Mouse (Mus musculus): ENCODE measurements around the gene Susd6. TPM values are rescaled to one million over a fixed set of nuclear protein-coding genes. Genes with fewer than 3 reads are reported as not detected.

Gene Susd6
- 16.3 and 16.7 TPM in 2 replicates for total RNA-seq (2015; ENCODE audit: low replicate concordance)
- 32.7 and 36.2 TPM in 2 replicates for total RNA-seq (2017; ENCODE audit: low replicate concordance)

GRCm38 (mm10) chr12:80789849-80790694 is at the start of gene Susd6:
Susd6 (plus strand) TSS chr12:80790510.
- ATAC-seq (replicated peaks; ENCODE audit: low FRiP score, poor library complexity, severe bottlenecking), result peak; percentile 94

DNA sequence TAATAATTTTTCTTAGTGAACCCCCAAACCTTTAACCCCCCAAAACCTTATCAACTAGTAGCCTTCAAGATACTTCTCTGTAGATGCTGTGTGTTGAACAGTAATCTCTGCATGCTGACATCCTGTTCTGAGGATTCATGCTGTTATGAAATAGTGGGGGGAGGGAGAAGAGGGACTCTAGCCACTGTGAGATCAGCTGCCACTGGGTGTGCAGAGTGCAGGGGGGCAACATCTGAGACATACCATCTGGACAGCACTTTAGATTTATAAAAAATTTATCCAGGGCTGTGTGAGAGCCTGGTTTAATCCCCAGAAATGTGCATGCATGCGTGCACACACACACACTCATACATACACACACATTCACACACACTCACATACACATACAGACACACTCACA is 45.7 kb upstream of the Susd6 start:
- no peak for ATAC-seq (replicated peaks; ENCODE audit: low FRiP score, poor library complexity, severe bottlenecking)

DNA sequence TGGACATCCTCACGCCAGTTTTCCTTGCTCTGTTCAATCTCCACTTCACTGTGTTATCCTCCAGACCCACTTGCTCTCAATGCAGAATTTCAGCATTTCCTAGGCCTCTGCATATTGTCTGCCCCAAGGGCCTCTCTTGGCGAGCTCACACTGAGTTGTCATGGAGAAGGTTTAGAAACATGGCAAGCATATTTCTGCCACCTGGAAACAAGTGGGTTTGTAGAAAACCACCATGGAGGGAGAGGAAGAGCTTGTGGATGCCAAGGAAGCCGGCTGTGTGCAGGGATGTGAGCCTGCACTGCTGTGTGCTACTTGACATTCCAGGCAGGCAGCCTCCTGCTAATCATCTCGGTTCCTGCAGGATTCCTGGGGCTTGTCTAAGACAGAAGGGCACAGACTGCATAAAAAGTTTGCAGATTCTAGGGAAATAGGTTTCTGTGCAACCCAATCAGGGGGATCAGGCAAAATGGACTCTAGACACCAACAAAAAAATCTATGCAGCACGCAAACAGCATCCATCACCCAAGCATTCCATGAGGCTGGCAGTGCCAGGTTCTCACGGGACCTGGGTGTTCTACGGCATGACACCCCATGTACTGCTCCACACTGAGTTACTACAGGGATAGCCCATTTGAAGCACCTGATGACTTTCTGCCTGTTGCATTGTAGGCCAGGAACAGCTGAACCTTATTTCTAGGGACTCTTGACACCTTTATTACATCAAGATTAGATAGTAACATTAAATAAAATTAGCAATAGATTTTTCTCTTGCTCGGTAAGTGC is 44.1 kb upstream of the Susd6 start:
- no peak for ATAC-seq (replicated peaks; ENCODE audit: low FRiP score, poor library complexity, severe bottlenecking)

GRCm38 (mm10) chr12:80751556-80751955 is 38.8 kb upstream of the Susd6 start:
- no peak for ATAC-seq (replicated peaks; ENCODE audit: low FRiP score, poor library complexity, severe bottlenecking)

GRCm38 (mm10) chr12:80757751-80758558 is 32.4 kb upstream of the Susd6 start:
- no peak for ATAC-seq (replicated peaks; ENCODE audit: low FRiP score, poor library complexity, severe bottlenecking)

- ATAC-seq (replicated peaks; ENCODE audit: low FRiP score, poor library complexity, severe bottlenecking), result no peak
These were observed 31.5 kb upstream of the Susd6 start for GRCm38 (mm10) chr12:80758559-80759386.

DNA sequence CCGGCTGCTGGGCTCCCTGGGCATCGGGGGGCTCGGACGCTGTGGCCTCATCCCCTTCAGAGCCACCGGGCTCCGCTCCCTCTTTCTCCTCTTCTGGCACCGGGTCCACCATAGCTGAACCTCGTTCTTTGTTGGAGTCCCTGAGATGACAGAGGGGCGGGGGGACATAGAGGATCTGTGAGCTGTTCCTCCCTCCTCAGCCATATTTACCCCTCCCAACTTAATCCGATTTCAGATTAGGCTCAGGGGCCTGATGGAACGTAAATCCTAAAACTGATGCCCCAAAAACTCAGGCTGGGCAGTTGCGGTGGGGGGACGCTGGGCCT is 31.0 kb upstream of the Susd6 start:
- no peak for ATAC-seq (replicated peaks; ENCODE audit: low FRiP score, poor library complexity, severe bottlenecking)

DNA sequence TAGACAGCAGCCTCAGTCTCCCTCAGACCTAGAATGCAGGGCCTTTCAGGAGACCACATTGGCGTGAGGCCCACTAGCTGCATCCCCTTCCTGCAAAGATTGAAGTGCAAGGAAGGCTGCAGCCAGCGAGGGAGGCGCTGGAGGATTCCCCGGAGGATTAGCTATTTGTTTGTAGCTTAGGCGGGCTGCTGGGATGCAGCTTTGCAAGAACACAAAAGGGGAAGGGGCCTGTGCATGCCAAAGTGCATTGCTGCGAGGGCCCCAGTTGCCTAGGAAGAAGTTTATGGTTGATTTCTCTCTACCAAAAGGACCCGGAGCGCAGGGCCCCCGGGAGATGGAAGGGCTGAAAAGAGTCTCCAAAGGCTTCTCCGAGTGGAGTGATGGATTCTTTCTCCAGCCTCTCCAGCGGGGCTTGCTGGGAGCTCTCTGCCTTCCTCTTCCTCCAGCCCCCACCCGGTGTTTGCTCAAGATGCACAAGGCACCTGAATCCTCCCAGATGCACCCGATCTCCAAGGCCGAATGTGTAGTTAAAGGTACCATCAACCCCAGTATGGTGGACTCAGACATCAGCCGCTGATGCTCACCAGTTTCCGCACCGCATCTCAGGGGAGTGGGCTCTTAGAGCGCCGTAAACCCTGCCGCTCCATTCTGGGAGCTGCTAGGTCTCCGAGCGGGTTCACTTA is 30.5 kb upstream of the Susd6 start:
- no peak for ATAC-seq (replicated peaks; ENCODE audit: low FRiP score, poor library complexity, severe bottlenecking)

GRCm38 (mm10) chr12:80760396-80760801 is 29.9 kb upstream of the Susd6 start, which contains the start of gene Ccdc177:
Ccdc177 (minus strand) TSS chr12:80760687.
- ATAC-seq (replicated peaks; ENCODE audit: low FRiP score, poor library complexity, severe bottlenecking), result peak; percentile 86

- ATAC-seq (replicated peaks; ENCODE audit: low FRiP score, poor library complexity, severe bottlenecking), result no peak
These were observed 27.3 kb upstream of the Susd6 start for GRCm38 (mm10) chr12:80762982-80763381.

GRCm38 (mm10) chr12:80764116-80764515 is 26.2 kb upstream of the Susd6 start:
- no peak for ATAC-seq (replicated peaks; ENCODE audit: low FRiP score, poor library complexity, severe bottlenecking)

DNA sequence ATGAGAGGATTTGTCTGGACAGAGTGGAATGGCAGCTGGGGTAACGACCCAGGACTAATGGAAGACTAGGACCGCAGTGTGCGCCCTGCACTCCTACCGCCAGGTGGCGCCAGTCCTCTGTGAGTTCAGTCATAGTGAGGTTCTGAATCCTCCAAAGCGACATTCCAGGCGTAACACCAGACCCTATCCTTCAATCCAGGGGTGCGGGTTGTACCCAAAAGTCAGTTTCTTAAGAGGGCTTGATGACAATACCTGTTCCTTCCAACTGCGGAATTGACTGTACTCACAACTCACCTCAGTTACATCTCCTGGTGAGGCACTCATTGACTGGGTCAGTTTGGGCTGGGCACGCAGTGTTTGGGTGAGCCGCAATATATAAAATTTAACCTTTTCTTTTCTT is 20.6 kb upstream of the Susd6 start:
- peak; percentile 92 for ATAC-seq (replicated peaks; ENCODE audit: low FRiP score, poor library complexity, severe bottlenecking)

GRCm38 (mm10) chr12:80774786-80775185 is 15.5 kb upstream of the Susd6 start:
- ATAC-seq (replicated peaks; ENCODE audit: low FRiP score, poor library complexity, severe bottlenecking), result no peak

DNA sequence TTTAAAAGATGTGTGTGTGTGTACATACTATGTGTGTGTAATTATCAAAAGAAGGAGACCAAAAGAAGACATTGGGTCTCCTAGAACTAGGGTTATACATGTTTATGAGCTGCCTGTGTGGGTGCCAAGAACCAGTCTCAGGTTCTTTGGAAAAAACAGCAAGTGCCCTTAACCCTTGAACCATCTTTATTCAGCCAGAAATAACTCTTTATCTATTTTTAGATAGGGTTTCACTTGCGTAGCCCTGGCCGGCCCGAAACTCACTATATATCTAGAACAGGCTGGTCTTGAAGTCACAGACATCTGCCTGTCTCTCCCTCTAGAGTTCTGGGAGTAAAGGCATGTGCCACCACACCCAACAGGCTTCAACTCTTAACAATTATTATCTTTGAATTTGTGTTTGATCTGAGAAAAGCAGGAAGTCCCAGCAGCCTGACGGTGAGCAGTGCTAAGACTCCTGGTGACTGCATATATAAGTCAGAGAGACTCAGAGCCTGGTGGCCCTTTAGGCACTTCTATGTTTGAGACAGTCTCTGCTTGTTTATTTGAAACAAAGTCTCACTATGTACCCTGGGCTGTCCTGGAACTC is 14.2 kb upstream of the Susd6 start:
- peak; percentile 28 for ATAC-seq (replicated peaks; ENCODE audit: low FRiP score, poor library complexity, severe bottlenecking)

DNA sequence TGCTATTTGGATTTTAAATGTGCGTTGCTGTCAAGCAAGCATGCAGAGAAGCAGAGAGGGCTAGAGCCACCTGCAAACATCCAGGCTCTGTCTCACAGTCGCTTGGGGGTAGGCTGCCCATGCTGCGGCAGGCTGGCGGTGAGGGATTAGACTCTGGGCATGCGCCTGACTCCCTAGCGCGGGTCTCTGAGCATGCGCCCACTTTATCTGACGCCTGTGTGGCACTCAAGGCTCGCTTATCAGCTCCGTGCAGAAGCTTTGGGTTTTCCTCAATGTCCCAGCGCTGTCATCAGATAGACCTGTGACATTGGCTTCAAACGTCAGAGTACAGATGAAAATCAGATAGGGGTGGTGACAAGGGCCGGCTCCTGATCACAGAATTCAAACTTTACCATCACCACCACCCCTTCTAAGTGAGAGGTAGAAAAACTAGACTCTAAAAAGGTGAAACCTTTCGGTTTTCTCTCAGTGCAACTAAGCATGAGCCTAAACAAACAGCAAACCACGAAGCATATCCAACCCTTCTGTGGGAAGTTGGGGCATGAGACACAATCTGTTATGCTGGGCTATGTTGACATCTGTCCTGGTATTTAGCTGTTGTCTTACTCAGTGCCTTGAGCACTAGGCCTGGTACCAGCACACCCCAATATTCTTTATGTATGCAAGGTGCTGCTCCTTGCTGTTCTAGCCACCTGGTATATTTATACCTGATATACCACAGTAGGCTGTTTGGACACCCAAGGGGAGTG is 11.9 kb upstream of the Susd6 start:
- ATAC-seq (replicated peaks; ENCODE audit: low FRiP score, poor library complexity, severe bottlenecking), result peak; percentile 94

DNA sequence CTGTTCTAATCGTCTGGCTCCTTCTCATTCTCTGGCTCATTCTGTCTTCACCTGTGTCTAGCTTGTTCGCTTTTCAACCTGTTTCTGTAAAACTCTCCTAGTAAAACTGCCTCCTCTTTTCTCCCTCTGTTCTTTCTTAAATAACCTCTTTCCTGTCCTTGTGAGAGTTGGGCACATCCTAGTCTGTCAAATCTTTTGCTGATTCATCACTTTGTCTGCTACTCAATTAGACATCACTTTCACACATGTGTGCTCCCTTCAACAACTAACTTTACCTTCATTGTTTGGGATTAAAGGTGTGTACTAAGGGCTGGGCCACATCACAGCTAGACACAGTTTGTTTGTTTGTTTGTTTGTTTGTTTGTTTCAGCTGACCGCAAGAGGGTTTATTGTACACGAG is 10.6 kb upstream of the Susd6 start:
- ATAC-seq (replicated peaks; ENCODE audit: low FRiP score, poor library complexity, severe bottlenecking), result no peak

DNA sequence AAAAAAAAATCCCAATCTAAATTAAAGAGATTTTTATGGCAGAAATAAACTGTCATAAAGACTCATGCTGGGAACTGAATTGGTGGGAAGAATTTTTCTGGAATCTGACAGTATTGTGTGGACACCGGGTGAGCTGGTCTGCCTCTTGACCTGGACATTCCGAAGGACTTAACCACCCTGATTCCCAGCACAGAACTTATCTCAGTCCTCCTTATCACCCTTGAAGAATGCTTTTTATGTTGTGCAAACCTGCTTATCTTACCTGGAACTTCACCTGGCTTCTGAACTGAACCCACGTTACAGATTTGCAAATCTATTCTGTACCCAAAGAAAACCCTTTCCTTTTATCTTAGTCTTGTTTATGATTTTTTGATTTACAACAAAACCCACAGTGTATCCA is 8.1 kb upstream of the Susd6 start:
- no peak for ATAC-seq (replicated peaks; ENCODE audit: low FRiP score, poor library complexity, severe bottlenecking)

- no peak for ATAC-seq (replicated peaks; ENCODE audit: low FRiP score, poor library complexity, severe bottlenecking)
These were observed 7.4 kb upstream of the Susd6 start for GRCm38 (mm10) chr12:80782892-80783291.
